Mouse (Mus musculus) urinary bladder, postnatal 14 days (tissue): ENCODE results near the gene Rnf169.
A peak's percentile ranks its signal among the peaks of the same experiment; 100 is the strongest.
"Not testable (repeated sequence)": the region's sequence is repeated elsewhere in the genome, so short reads cannot be mapped to it uniquely, and the experiment has no call there.

Source experiments
- DNase-seq: peaks from one replicate; pipeline ENCODE4 v3.0.0; 2021; ENCODE audit warnings: low spot score

Gene Rnf169

GRCm38 (mm10) chr7:99979546-99980131 is 609 bp downstream of the Rnf169 start:
- DNase-seq = peak; percentile 46

GRCm38 (mm10) chr7:99979081-99979480 is 1.2 kb downstream of the Rnf169 start:
- DNase-seq = no peak

- DNase-seq = no peak
Measured at GRCm38 (mm10) chr7:99978041-99978440, 2.2 kb downstream of the Rnf169 start.

- DNase-seq = no peak
Measured at GRCm38 (mm10) chr7:99975819-99976575, 4.3 kb downstream of the Rnf169 start.

- DNase-seq = no peak
Measured at GRCm38 (mm10) chr7:99974208-99974970, 5.9 kb downstream of the Rnf169 start.

GRCm38 (mm10) chr7:99972912-99973311 is 7.3 kb downstream of the Rnf169 start:
- DNase-seq = not testable (repeated sequence)

- DNase-seq = no peak
Measured at GRCm38 (mm10) chr7:99971926-99972325, 8.3 kb downstream of the Rnf169 start.

GRCm38 (mm10) chr7:99969151-99969550 is 11.1 kb downstream of the Rnf169 start:
- DNase-seq = no peak

- DNase-seq = no peak
Measured at GRCm38 (mm10) chr7:99966011-99966721, 14.1 kb downstream of the Rnf169 start.

GRCm38 (mm10) chr7:99965020-99965841 is 15.0 kb downstream of the Rnf169 start:
- no peak for DNase-seq

GRCm38 (mm10) chr7:99963237-99963860 is 16.9 kb downstream of the Rnf169 start:
- DNase-seq = no peak

GRCm38 (mm10) chr7:99962536-99963236 is 17.6 kb downstream of the Rnf169 start:
- no peak for DNase-seq

GRCm38 (mm10) chr7:99961518-99961917 is 18.7 kb downstream of the Rnf169 start:
- DNase-seq = no peak

- not testable (repeated sequence) for DNase-seq
Measured at GRCm38 (mm10) chr7:99960571-99960970, 19.7 kb downstream of the Rnf169 start.

GRCm38 (mm10) chr7:99957226-99957965 is 22.9 kb downstream of the Rnf169 start:
- no peak for DNase-seq

- DNase-seq = no peak
Measured at GRCm38 (mm10) chr7:99956095-99956494, 24.2 kb downstream of the Rnf169 start.

GRCm38 (mm10) chr7:99954212-99954611 is 26.0 kb downstream of the Rnf169 start:
- DNase-seq = no peak

GRCm38 (mm10) chr7:99953442-99954098 is 26.7 kb downstream of the Rnf169 start:
- no peak for DNase-seq

GRCm38 (mm10) chr7:99947329-99947728 is 32.9 kb downstream of the Rnf169 start:
- peak; percentile 61 for DNase-seq
